In genomic region chr16:44018986-44019548, GRCm38 (mm10) we compare ENCODE assay signal across 1 mouse cellular context.
TF ChIP-seq lines count a peak whose summit lies in the region.

No protein-coding gene starts in this region.

TF ChIP-seq in MEL, 35 proteins besides CTCF, POLR2A, EP300 and RAD21:
- TF ChIP-seq E2F4 (IDR thresholded peaks at IDR 0.05; ENCODE audit: borderline replicate concordance, low read depth, low read length) (no peak), MYC (IDR thresholded peaks at IDR 0.05; ENCODE audit: low read depth, low read length) (peak; percentile 69; the same call in 1 of the 2 replicates), CHD2 (IDR thresholded peaks at IDR 0.05; ENCODE audit: low read length) (no peak), TCF12 (IDR thresholded peaks at IDR 0.05; ENCODE audit: low read depth, low read length) (peak; percentile 56; the same call in 1 of the 2 replicates), NRF1 (IDR thresholded peaks at IDR 0.05; ENCODE audit: insufficient read depth, low read depth, low read length, poor library complexity, severe bottlenecking) (no peak), NELFE (IDR thresholded peaks at IDR 0.05; ENCODE audit: low read depth, low read length) (no peak), TAL1 (IDR thresholded peaks at IDR 0.05; ENCODE audit: low read length) (peak; percentile 19; the same call in 1 of the 2 replicates), GATA1 (IDR thresholded peaks at IDR 0.05; ENCODE audit: low read depth, low read length) (peak; percentile 75), HCFC1 (IDR thresholded peaks at IDR 0.05; ENCODE audit: low read depth, low read length) (0 out of 2 replicates have a peak, but pooled peaks have one; percentile 30), MXI1 (IDR thresholded peaks at IDR 0.05; ENCODE audit: low read depth, low read length) (peak; percentile 40; the same call in 1 of the 2 replicates), SIN3A (IDR thresholded peaks at IDR 0.05; ENCODE audit: low read length) (no peak; the same call in 1 of the 2 replicates), BHLHE40 (IDR thresholded peaks at IDR 0.05; ENCODE audit: borderline replicate concordance, low read depth, low read length) (0 out of 2 replicates have a peak, but pooled peaks have one; percentile 5), USF1 (IDR thresholded peaks at IDR 0.05; ENCODE audit: low read depth, low read length) (0 out of 2 replicates have a peak, but pooled peaks have one; percentile 10), KAT2A (conservative IDR thresholded peaks at IDR 0.05; ENCODE audit: low read depth, low read length) (no peak), MAX (IDR thresholded peaks at IDR 0.05; ENCODE audit: low read length) (peak; percentile 48; the same call in 1 of the 2 replicates), MAFK (IDR thresholded peaks at IDR 0.05; ENCODE audit: borderline replicate concordance, low read depth, low read length) (no peak)
